Mouse (Mus musculus): Measurements from ENCODE around the gene Vkorc1l1.

Vkorc1l1 gene

DNA sequence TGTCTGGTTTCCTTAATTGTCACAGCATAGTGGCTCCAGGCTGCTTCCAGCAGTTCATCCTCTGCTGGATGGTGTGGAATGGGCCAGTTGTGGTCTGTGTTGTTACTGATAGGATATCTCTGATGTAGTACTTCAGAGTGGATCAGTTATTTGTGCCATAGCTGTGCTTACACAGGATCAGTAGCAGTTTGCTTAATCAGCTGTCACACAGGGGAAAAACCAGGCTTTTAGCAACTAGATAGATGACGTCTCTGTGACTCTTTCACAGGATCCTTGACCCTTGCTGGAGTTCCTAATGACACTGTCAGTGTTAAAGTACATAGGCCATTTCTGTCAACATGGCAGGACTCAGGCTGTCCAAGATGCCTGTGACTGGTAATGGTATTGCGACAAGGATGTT, 92.1 kb downstream of the Vkorc1l1 start:
- in situ Hi-C loops (cut with MboI, MseI), result no loop called here
